Mouse (Mus musculus) cerebellum, adult 9-10 months (tissue): Measurements from ENCODE around the gene Gnb3.
A peak's percentile ranks its signal among the peaks of the same experiment; 100 is the strongest.

ENCODE experiments used
- DNase-seq: peaks from one replicate; pipeline ENCODE4 v3.0.0; 2022

Gene Gnb3

DNA sequence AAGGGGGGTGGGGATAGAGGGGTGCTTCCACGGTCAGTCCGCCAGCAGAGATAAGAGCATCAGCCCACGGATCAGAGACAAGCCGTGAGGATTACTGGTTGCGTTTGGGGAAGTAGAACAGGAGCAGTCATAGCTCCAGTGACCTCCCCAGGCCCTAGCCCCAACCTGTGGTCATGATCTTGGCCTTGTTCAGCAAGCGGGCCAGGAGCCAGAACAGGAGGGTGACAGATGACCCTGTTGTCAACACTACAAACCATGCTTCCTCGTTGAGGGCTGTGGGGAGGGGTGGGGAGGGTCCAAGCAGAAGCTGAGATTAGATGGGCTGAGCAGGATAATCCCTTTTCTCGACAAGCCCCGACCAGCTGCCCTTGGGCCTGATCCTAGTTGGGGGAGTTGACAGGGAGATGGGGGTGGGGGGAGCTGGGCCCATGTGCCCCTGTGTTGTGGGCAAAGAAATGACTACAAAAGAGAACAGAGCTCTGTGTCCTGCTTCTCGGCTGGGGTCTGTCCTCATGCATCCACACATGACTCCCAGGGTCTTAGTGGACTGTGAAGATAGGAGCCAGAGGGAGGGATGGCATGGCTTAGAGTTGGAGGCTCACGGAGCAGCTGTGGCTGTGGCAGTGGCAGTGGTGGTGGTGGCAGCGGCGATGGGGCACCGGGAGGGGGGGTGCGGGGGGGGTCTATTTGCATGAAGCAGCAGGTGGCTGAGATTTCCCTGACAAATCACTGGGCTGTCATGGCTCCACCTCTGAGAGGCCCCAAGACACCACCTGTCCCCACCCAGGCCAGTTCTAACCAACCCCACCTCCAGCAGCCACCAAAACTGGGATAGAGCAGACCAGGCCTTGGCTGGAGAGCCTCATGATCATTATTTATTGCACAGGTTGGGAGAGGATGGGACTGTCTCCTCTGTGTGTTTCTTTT, at the start of gene Gnb3:
Gene Gnb3, minus strand, starts transcription at position 35 of the 927 bp plus-strand sequence.
- DNase-seq = no peak

DNA sequence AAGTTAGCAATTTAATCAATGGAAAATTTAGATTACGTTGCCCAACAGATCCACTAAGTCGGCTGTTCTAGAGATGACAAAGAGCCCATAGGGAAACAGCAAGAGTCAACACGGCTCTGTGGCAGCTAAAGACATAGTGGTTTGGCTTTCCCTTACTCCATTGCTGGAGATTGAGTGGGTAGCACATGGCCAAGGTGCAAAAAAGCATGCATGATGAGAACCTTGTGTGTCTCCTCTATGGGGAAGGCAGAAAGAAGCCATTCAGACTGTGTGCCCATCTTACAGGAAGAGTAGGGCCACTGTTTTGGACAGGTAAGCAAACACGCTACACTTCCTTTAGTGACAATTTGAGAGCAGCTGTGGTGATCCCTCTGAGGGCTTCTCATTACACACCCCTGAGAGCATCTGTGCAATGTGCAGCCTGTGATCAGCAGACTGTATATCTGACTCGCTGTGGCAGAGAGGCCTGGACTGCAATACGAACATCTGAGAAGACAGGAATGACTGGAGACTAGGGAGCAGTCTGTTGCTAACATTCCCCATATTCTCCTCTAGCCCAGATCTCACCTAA, 48.6 kb upstream of the Gnb3 start:
- no peak for DNase-seq

DNA sequence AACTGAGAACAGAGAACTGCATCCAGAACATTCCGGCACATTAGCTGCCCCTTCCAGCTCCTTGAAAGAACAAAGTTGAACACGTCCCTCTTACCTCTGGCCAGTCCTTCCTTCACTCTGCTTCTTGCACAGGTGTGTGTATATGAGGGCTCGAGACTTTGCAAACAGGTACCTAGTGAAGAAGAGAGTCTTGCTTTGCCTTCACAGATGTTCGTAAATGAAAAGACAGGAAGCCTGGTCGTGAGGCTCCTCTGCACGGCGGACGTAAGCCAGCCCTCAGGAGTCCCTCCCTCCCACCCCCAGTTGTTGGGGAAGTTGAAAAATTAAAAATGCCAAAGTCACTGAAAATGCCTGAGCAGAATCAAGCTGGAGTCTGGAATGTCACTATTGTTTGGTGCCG, 47.9 kb upstream of the Gnb3 start, which contains the start of gene Cd4:
Gene Cd4, minus strand, starts transcription at position 236 of the 400 bp plus-strand sequence.
- no peak for DNase-seq

DNA sequence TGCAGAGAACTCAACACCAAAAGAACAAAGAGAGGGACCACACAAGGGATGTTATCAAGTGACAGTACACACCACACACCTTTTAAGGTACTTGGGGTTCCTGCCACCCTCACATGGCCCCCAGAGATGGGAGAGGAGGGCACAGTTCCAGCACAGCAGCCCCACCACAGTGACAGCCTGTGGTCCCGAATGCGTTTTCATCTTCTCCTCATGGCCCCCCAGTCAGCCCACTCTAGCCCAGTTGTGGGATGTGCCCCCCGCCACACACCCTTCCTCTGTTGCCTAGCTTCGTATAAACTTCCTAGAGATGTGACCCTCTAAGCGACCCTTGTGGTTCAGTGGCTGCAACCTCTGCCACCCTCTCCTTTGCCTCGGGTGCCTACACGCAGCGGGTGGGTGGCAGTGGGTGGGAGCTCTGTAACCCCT, 45.9 kb upstream of the Gnb3 start:
- no peak for DNase-seq

DNA sequence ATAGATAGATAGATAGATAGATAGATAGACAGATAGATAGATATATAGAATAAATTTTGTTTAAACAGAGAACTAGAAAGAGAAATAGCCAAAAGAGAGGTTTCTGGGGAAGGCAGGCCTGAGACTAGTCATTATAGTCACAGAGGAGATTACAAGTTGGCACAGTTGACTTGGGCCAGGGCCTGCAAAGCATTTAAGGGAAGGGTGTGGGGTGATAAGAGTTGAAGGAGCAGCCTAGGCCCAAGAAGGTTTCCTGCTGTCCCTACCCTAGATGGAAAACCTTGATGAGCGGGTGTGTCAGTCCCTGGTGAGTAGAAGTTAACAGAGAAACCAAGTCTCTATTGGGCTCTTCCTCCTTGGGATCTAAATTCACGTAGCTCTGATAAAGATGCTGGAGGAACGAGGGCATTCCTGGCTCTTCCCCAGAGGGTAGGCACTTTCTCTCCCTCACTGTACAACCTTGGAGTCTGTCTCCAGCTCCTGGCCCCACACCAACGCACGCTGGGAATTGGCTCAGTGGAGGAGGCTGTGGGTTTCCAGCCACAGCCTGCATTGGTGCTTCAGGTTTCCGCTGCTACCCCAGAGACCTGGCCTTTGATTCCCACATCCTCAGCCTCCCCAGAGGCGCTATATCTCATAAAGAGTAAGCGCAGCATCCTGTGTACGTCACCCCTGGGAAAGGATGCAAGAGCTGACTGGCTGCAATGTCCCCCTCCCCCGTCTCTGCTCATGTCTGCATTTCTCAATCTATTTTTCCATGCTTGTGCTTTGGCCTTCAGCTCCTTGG, 44.8 kb upstream of the Gnb3 start:
- DNase-seq = peak; percentile 84

DNA sequence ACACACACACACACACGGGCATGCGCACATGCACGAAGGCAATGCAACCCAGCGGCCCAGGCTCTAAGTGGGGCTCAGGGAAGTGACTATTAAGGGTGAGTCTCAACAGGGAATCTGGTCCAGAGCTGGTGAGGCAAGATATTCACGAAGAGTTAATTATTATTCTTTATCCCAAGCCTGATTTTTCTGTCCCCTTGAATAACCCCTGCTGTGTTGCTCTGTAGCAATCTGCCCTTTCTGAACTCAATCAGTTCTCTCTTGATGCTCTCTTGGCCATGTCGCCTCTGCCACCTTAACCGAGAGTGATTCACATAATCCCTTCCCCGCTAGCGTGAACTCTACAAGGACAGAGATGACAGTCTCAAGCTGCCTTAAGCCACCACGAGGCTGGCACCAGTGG, 43.3 kb upstream of the Gnb3 start:
- DNase-seq = no peak

DNA sequence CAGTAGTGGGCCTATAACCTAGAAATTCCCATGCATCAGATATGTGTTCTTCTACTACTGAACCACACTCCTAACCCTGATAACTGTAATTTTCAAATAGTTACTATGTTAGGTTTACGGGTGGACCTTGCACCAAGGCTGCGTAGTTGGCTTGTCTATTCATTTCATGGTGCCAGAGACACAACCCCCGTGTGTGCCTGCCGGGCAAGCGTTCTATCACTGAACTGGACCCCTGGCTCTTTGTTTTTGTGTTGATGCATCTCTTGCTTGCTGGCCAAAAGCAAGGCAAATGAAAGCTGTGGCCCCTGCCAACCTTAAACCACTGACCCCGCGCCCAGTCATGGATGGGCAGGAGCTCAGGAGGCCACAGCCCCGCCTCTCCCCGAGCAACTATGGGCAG, 41.7 kb upstream of the Gnb3 start:
- DNase-seq = no peak

DNA sequence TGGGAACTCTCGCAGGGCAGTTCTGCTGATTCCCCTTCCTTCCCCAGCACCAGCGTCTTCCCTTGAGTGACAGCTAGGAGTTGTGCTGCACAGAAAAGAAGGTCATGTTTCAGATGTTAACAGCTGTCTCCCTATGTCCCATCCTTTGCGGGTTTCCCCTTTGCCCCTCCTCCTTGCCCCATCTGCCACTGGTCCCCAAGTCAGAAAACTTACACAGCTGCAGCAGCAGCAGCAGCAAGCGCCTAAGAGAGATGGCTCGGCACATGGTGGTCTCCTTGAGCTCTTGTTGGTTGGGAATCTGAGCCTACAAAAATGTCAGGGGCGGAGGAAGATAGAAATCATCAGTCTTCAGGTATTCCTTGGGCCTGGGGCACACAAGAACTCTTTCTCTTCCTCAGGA, 39.3 kb upstream of the Gnb3 start:
- DNase-seq = no peak

DNA sequence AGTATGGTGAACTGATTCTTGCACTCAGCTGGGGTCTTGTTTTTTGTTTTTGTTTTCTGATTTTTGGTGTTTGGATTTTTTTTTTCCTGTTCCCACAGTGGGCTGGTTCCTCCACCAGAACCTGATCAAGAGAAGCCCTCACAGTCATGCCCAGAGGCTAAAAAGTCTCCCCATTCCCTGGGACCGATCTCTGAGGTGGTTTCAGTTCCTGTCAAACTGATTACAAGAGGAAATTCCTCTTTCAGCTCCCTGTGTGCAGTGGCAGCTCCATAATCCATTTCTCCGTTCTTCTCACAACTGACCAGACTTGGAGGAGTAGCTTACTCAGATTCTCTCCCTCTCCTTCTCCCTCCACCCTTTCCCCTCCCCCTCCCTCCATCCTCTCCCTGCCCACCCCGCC, 34.3 kb upstream of the Gnb3 start:
- DNase-seq = no peak

DNA sequence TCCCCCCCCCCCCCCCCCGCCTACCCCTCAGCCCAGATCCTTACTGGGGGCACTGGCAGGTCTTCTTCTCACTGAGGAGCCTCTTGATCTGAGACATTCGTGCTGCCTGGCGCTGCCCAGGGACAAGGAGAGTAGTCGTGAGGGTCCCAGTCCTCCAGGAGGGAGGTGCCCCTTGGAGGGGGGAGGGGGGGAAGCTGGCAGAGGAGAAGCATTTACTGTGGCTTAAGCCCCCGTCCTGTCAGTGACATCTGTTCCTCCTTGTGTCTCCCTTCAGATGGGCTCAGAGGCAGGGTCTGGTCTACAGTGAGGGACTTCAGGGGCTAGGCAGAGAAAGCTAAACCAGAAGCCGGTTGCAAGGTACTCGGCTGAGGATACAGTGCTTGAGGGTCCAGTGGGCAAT, 26.5 kb upstream of the Gnb3 start:
- DNase-seq = no peak

DNA sequence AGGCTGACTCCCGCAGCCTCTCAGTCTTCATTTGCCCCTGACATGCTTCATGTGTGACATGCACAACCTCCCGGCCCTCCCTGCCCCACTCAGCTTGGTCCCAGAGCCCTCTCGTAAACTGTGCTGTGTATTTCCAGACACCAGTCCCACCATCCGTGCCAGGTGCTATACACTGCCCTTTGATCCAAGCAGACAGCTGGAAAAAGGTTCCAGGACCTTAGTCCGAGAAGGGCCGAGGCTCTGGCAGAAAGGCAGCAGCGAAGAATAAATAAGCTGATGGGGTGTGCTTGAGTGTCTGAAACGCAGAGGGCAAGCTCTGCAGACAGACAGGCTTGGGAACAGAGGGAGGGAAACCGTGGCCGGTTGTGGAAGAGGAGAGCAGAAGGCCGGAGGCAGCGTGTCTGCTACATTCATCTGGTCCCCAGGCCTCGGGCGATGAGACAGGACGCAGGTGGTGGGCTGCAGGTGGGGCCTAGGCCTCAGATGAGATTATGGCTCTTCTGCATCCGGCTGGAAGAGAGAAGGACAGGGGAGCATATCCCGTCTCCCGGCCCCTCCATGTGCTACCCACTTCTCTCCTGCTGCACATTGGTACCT, 25.8 kb upstream of the Gnb3 start:
- no peak for DNase-seq

DNA sequence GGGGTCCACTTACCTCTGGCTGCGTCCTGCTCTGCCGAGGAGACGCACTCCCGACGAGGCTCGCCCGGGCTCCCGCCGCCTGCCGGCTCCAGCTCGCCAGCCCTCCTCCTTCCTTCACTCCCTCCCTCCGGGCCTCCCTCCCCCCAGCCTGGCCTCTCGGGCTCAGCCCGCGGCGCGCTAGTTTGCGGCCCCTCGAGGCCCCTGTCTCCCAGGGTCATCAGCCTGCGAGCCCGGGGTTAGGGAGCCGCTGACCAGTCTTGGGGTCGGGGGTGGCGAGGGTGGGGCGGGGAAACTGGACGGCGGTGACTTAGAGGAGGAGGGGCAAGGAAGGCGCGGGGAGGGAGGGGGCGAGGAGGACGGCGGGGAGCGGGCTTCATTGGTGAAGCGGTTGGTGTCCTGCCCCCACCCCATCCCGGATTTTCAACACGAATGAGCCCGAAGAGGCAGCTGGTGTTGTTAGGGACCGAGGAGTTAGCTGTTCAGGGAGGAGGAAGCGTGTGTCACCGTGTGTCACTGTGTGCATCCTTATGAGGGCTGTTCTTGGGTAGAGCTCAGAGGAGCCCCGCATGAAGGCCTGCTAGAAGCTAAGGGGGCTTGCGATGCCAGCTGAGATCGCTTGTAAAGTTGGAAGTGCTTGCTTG, 23.7 kb upstream of the Gnb3 start, which contains the start of gene Gpr162:
Gene Gpr162, minus strand, starts transcription at position 326 of the 641 bp plus-strand sequence.
- DNase-seq = peak; percentile 80

DNA sequence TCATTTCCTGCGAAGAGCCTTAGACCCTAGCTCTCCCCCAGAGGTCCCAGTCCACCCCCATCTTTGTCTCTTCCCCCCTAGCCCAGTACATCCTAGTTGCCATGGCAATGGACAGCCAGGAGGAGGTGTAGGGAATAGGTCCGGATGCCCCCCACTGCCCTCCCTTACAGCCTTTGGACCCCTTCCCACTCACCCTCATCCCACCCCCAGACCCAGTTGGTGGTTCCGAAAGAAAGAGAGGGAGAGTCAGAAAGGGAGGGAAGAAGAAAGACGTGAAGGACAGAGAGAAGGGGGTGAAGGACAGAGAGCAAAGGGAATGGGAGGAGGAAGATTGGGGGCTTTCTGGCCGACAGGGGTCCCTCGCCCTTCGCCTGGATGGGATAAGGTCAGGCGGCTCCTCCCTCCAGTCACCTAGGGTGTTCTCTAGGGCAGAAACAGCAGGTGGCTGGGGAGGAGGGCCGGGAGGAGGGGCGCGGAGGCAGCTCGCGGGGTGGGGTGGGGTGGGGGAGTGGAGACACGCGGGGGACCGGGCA, 23.1 kb upstream of the Gnb3 start:
- peak; percentile 75 for DNase-seq

DNA sequence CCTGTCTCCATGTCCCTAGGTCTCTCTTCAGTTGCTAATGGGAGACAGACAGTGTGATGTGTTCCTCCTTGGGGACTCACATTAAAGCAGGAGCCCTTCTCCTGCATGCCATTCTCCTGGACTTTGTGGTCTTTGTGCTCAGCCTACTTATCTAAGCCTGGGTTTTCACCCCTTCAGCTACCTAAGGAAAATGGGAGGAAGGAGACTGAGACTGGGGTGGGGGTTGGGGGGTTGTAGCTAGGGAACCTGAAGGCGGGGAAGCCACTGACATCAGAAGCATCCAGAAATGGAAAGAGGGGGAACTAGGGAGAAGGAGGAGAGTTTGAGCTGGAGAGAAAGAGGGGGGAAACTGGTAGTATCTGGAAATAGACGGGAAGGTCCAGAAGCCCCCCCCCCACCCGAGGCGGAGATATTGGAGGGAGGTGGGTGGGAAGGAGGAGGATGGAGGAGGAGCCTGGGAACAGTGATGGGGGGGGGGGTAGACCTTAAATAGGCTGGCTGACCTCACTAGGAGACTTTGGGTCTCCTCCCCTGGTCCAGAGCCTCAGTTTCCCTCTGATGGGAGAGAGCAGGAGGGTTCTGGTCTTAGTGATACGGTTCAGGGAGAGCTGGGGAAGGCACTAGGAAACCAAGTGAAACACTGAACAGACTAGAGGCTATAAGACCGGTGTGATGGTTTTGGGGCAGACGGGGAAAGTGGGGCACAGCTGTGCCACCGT, 22.5 kb upstream of the Gnb3 start:
- DNase-seq = peak; percentile 53

DNA sequence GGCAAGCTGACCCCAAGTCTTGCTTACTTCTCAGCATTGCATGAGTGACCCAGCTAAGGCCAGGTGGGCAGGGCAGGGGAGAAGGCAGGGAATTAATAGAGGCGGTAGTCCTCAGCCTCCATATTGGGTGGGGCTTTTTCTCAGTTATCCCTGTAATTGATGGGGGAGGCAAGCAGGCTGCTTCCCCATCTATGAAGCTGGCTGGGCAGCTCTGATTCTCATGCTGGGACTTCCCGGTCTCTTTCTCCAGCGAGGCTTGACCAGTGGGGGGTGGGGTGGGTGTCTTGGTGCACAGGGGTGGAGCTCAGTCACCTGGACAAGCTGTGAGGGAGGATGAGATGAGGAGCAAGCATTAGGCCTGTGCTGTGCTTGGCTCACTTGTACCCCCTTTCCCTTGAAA, 21.7 kb upstream of the Gnb3 start:
- no peak for DNase-seq

DNA sequence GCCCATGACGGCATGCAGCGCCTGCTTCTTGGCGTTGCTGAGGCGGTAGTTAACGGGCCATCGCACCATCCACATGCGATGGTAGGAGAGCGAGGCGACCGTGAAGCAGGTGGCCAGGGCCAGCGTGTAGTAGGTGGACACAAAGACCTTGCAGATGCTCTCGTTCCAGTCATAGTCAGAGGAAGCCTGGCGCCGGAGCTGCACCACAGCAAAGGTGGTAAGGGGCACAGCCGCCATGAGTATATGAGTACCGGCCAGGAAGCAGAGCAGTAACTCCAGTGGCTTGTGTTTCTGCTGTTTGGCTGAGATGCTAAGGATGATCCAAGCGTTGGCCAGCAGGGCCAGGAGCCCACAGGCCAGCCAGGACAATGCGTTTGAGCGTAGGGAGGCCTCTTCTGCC, 21.2 kb upstream of the Gnb3 start:
- peak; percentile 61 for DNase-seq

DNA sequence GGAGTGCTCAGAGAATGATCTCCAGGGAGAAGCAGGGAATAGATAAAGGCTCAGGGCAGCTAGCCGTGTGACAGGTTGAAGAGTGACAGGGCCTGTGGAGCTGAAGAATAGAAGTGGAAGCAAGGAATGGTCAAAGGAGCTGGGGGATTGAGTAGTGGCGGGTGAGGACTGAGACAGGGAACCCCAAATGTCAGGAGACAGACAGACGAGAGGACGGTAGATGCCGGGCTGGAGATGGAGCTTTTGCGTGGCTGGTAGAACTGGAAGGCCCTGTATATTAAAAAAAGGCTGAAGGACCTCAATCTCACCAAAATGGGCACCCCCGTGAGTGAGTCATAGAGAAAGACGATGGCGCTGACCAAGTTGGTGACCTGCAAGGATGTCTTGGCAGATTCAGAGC, 20.4 kb upstream of the Gnb3 start:
- peak; percentile 55 for DNase-seq

DNA sequence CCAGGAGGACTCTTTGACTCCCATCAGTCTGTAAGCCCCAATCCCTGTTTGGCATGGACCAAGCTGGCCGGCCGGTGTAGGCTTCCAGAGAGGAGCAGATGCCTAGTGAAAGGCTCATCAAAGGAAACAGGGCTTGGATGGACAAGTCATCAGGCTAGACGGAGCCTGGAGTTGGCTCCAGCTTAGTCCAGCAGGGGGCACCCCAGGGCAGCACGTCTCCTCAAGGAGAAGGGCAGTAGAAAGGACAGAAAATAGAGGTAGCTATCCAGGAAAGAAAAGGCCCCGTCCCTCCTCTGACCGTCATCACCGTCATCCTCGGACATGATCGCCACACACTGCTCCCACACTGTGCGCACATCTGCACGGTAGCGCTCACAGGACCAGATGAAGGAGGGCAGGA, 19.6 kb upstream of the Gnb3 start:
- peak; percentile 95 for DNase-seq

DNA sequence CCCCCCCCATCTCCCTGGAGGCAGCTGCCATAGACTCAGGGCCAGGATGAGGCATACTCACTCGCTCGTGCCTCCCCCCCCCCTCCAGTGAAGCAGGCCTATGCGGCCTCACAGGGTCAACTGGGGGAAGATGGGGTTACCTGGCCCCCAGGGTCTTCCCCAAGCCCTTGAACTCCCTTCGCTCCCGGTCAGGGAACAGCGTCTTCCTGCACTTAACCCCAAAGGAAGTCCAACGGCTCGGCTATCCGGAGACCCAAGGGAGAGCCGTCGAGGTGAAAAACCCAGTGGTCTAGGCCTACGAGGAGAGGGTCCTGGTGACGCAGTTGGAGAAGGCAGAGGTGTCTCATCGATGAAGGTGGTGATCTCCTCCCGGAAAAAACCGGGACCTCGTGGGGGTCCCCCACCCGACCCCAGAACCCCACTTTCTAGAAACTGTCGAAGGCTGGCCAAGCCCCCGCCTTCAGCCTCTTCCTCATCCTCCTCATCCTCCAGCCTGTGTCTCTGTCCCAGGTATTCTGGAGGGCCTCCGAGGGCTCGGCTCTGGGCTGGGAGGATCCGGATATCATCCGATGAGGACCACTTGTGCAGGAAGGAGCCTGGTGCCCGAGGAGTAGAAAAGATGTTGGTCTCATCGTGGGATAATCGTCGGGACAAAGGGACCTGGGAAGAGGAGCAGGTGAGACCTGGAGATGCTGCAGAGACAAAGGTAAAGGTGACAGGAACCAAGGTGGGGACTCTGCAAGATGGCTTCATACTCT, 18.7 kb upstream of the Gnb3 start:
- DNase-seq = peak; percentile 54

DNA sequence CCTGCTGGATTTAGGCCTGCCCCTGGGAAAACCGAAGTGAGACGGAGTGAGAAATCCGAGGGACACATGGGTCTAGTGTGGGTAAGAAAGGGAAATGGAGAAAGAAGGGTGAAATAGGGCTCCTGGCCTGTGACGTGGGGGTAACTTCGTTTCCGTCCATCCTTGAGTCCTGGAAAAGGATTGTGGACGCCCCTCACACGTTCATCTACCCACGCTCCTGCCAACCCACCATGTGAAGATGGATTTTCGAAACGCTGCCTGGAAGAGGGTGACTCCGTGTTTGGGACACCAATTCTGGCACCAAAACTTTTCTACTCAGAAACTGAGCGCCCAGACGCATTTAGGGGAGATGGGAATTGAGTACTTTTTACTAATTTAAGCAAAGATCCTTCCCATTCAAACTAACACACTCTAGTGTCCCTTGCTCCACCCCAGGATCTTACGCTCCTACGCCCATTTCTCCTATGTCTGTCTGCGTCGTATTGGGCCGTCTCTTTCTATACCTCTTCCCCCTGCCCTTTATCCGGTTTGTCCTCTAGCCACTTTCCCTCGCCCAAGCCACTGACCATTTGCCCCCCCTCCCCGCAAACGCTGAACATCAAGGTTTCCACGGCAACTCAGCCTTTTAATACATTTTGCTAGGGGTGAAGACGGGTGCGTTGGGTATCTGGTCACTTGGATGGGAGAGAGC, 17.9 kb upstream of the Gnb3 start:
- DNase-seq = no peak
